Mouse (Mus musculus): ENCODE data around the gene Ifitm2.

GRCm38 (mm10) chr7:140938436-140938835 lies 17.4 kb downstream of the Ifitm2 start:
- no peak for TF ChIP-seq CTCF (IDR thresholded peaks at IDR 0.05; ENCODE audit: control insufficient read depth, insufficient read depth, insufficient read length)
- TF ChIP-seq MYOD1 (IDR thresholded peaks at IDR 0.05; ENCODE audit: control insufficient read depth, insufficient read length, low read depth), result no peak
- TF ChIP-seq CEBPB (IDR thresholded peaks at IDR 0.05; ENCODE audit: low read depth), result no peak
- no peak for TF ChIP-seq MAX (IDR thresholded peaks at IDR 0.05)
- TF ChIP-seq USF1 (IDR thresholded peaks at IDR 0.05; ENCODE audit: low read depth), result no peak
